Comparison of ENCODE assay signal across 17 mouse cellular contexts in the genomic region with DNA sequence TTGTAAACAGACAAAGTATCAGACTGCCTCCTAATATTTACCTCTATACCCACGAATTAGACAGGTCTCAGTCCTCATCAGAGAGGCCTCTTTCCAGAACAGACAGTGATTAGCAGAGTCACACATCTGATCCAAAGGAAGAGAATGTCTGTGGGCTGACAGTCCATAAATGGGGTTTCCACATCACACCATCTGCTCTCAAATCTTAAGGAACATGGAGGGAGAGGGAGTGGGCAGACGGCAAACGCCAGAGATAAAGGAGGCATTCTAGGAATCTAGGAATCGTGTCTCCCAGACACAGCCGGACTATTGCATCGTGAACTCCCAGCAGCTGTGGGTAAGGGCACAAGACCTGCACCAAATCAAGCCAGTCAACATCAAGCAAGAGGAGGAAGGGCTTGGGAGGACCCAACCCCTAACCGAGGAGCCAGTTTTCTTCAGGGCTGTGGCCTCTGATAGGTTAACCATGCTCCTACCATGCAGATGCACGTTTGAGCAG.
"Had no signal": no experiment of that assay in that cellular context is flagged by ENCODE, and none has a peak within 500 bp of the region (broad histone marks: within the 10 kb centered on the region; RNA-seq: fewer than 3 reads in every experiment).

No protein-coding gene starts in this region.

- DNase-seq: kidney, adult 9 months; kidney, postnatal 36 days; layer of hippocampus, adult 9-11 months; layer of hippocampus, postnatal 36 days; liver, embryonic 13.5 days; liver, postnatal 0 days; lung, postnatal 10 days; retina, postnatal 1 day; thymus, postnatal 4 days had no signal

- ATAC-seq: intestine, embryonic 16.5 days; liver, postnatal 0 days; midbrain, embryonic 15.5 days had no signal

- H3K4me3 ChIP-seq: limb, embryonic 15.5 days; liver, embryonic 13.5 days; megakaryocyte, embryonic 14.5 days; midbrain, embryonic 15.5 days; neural tube, embryonic 13.5 days had no signal

- H3K27me3 ChIP-seq: midbrain, embryonic 15.5 days; neural tube, embryonic 13.5 days had no signal

- H3K4me1 ChIP-seq: megakaryocyte, embryonic 14.5 days had no signal

- H3K9ac ChIP-seq: limb, embryonic 15.5 days; liver, embryonic 13.5 days; liver, postnatal 0 days; midbrain, embryonic 15.5 days; neural tube, embryonic 13.5 days had no signal

- H3K36me3 ChIP-seq: limb, embryonic 15.5 days; liver, embryonic 13.5 days; midbrain, embryonic 15.5 days; neural tube, embryonic 13.5 days had no signal

- H3K9me3 ChIP-seq: limb, embryonic 15.5 days; liver, embryonic 13.5 days; megakaryocyte, embryonic 14.5 days; midbrain, embryonic 15.5 days; neural tube, embryonic 13.5 days had no signal

- H3K4me2 ChIP-seq: limb, embryonic 15.5 days; liver, embryonic 13.5 days; midbrain, embryonic 11.5 days; midbrain, embryonic 15.5 days; neural tube, embryonic 13.5 days had no signal

- H3K27ac ChIP-seq: kidney, postnatal 0 days; limb, embryonic 15.5 days; liver, embryonic 13.5 days; macrophage; midbrain, embryonic 15.5 days; neural tube, embryonic 13.5 days had no signal
